Mouse (Mus musculus): ENCODE measurements around the gene Hoxb7.

- TF ChIP-seq ZC3H11A (IDR thresholded peaks at IDR 0.05; ENCODE audit: borderline replicate concordance, low read depth, low read length) (no peak), HCFC1 (IDR thresholded peaks at IDR 0.05; ENCODE audit: borderline replicate concordance, insufficient read depth, low read length) (no peak), MAFK (IDR thresholded peaks at IDR 0.05; ENCODE audit: insufficient read depth, low read depth, low read length) (no peak), CHD2 (IDR thresholded peaks at IDR 0.05; ENCODE audit: low read depth, low read length) (no peak)
Observed at GRCm38 (mm10) chr11:96316696-96317607, 30.5 kb downstream of the Hoxb7 start.
